Mouse (Mus musculus) stomach, embryonic 14.5 days (tissue): Measurements from ENCODE around the gene Cntn4. TPM values are rescaled to one million over a fixed set of nuclear protein-coding genes. Genes with fewer than 3 reads are reported as not detected.

Source experiments
- ATAC-seq: fragments of 200-750 bp; cut with Nextera tagmentation; 2 replicates; pipeline ENCODE4 v1.8.0; 2017; ENCODE audit warnings: low read depth, moderate TSS enrichment; ENCODE audit not compliant: insufficient number of reproducible peaks, insufficient read depth, low FRiP score
- H3K27ac ChIP-seq: fragments of 300-500 bp; sonication (generic); 2 replicates; pipeline ENCODE4 v1.5.1; 2014; ENCODE audit warnings: mild to moderate bottlenecking, low read length, moderate library complexity, mixed read lengths
- H3K27me3 ChIP-seq: fragments of 300-500 bp; sonication (generic); 2 replicates; pipeline ENCODE4 v1.6.1; 2014; ENCODE audit warnings: low read length, control low read depth, mixed read lengths; ENCODE audit not compliant: control insufficient read depth, insufficient read depth
- H3K36me3 ChIP-seq: fragments of 300-500 bp; sonication (generic); 2 replicates; pipeline ENCODE4 v1.6.1; 2014; ENCODE audit warnings: mild to moderate bottlenecking, control low read depth, low read length, moderate library complexity, mixed read lengths; ENCODE audit not compliant: control insufficient read depth, insufficient read depth
- H3K4me1 ChIP-seq: fragments of 300-500 bp; sonication (generic); 2 replicates; pipeline ENCODE4 v1.6.1; 2014; ENCODE audit warnings: low read length, control low read depth, mixed read lengths; ENCODE audit not compliant: control insufficient read depth, insufficient read depth
- H3K4me2 ChIP-seq: fragments of 300-500 bp; sonication (generic); replicated peaks from 2 replicates; pipeline ENCODE4 v1.6.1; 2014; ENCODE audit warnings: low read depth, low read length, control low read depth
- H3K4me3 ChIP-seq: fragments of 300-500 bp; sonication (generic); 2 replicates; pipeline ENCODE4 v1.5.1; 2014; ENCODE audit warnings: low read depth, low read length, control low read depth
- H3K9ac ChIP-seq: fragments of 300-500 bp; sonication (generic); replicated peaks from 2 replicates; pipeline ENCODE4 v1.6.1; 2014; ENCODE audit warnings: low read depth, mild to moderate bottlenecking, control low read depth, low read length, moderate library complexity, mixed read lengths
- H3K9me3 ChIP-seq: fragments of 300-500 bp; sonication (generic); 2 replicates; pipeline ENCODE4 v1.6.1; 2016; ENCODE audit warnings: low read depth, low read length, control low read depth; ENCODE audit not compliant: control insufficient read depth
- WGBS: fragments of 180-500 bp; shearing (Covaris S2); extraction: QIAGEN DNeasy Blood & Tissue Kit; methylation state at CpG from one replicate; pipeline ENCODE4 v1.1.7; 2014; 5-methylcytosine and 5-hydroxymethylcytosine counted together
- polyA plus RNA-seq: library from polyadenylated mRNA; unstranded; fragments of >200 nt; fragmentation: Nextera tagmentation; extraction: Ambion mirVana; gene quantifications from 2 replicates; pipeline ENCODE4 v1.2.1, GENCODE M21; 2014

The Cntn4 gene
- polyA plus RNA-seq, 1 experiment from 2014 or later = 5.2 TPM

DNA sequence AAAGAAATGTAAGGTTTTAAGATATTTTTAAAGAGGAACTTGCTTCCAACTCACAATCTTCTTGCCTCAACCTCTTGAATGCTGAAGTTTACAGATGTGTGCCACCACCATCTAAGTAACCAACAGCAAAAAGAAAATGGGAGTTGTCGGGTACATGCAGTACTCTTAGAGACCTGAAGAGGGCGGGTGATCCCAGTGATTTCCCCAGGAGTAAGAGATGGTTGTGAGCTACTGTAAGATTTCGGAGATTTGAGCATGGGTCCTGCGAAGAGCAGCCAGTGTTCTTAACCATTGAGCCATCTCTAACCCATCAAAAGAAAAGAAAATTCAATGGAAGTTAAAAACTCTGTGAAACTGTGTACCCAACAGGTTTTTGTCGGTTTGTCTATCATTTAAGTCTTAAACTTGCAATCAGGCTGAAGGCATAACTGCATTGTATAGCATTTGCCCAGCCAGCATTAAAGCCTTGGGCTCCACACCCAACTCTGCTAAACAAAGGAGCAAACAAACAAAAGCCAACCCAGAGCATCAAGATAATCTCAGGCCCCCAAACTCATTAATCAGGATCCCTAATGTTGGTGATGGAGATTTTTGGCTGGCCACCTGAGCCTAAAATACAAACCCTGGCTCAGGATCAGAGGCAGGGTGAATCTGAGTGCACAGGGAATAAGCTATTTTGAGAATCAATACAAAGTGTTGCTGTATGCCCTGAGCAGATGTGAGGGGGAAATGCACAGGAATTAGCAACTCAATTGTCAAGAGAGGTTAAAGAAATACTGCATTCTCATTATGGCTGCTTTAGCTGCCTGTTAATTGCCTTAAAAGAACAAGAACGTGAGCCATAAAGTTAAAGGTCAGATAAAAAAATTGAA lies 986.6 kb downstream of the Cntn4 start:
- no peaks in the 10 kb centered on the region for H3K27me3 ChIP-seq
- ATAC-seq = no peak
- H3K27ac ChIP-seq = no peak overlapping the region
- no peaks in the 10 kb centered on the region for H3K9me3 ChIP-seq
- H3K4me1 ChIP-seq = no peaks in the 10 kb centered on the region
- no peak overlapping the region for H3K4me2 ChIP-seq
- no peak overlapping the region for H3K4me3 ChIP-seq
- no peak overlapping the region for H3K9ac ChIP-seq
- no peaks in the 10 kb centered on the region for H3K36me3 ChIP-seq
- WGBS = 34% methylated on average over 6 of the region's 6 CpGs

DNA sequence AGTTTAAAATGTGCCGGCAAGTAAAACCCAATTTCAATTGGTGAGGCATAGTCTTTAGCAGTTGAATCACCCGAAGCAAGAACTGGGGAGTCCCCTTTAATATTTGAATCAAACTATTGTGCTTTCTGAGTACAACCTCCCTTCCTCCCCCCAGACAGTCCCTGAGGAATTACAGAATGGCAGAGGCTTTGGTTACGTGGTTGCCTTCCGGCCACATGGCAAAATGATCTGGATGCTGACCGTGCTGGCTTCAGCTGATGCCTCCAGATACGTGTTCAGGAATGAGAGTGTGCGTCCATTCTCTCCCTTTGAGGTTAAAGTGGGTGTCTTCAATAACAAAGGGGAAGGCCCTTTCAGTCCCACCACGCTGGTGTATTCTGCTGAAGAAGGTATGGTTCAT lies 998.1 kb downstream of the Cntn4 start:
- Histone ChIP-seq H3K27ac (no peak overlapping the region), H3K4me1 (no peaks in the 10 kb centered on the region), H3K36me3 (no peaks in the 10 kb centered on the region), H3K9ac (no peak overlapping the region), H3K4me3 (no peak overlapping the region), H3K9me3 (no peaks in the 10 kb centered on the region), H3K4me2 (no peak overlapping the region), H3K27me3 (no peaks in the 10 kb centered on the region)
- ATAC-seq = no peak
- WGBS = 85% methylated on average over 8 of the region's 8 CpGs

DNA sequence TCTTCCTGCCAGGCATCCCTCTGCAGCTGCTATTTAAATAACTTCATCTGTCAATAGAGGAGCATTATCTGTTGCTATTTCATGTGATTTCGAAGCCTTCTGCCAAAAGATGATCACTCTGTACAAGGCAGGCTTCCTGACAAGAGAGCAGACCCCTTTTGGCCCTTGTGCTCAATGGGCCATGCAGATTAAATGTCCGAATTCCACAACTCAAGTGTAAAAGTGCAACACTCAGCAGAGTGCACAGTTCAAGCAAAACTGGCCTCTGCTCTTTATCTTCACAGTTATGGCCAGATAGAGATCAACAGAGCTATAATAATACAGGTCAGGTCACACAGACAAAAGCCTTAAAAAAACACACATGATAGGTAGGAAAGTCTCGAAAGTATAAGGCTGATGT lies 1024.5 kb downstream of the Cntn4 start:
- WGBS = 63% methylated on average over 3 of the region's 3 CpGs
- Histone ChIP-seq H3K4me2 (no peak overlapping the region), H3K9me3 (no peaks in the 10 kb centered on the region), H3K27ac (no peak overlapping the region), H3K27me3 (no peaks in the 10 kb centered on the region), H3K9ac (no peak overlapping the region), H3K4me3 (no peak overlapping the region), H3K4me1 (no peaks in the 10 kb centered on the region), H3K36me3 (no peaks in the 10 kb centered on the region)
- no peak for ATAC-seq

DNA sequence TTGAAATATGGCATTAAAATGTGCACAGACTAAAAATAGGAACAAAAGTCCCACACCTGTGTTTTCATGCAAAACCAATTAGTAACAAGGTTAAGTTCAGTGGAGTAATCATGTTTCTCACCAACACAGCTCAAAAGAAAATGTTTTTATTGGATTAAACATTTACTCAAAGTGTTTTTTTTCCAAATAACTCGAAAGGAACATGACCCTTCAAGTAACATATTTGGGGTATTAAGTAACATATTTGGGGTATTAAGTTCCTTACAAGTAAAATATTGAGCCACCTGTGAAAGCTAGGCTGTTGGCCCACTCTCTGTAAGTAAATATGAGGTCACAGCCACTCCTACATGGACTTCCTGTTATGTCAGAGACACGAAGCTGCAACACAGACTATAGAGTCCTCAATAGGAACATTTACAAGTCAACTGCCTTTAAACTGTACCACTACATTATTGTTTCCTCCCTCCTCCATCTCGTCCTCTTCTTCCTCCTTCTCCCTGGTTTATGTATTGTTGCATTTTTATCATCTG lies 1028.1 kb downstream of the Cntn4 start:
- H3K9ac ChIP-seq = no peak overlapping the region
- H3K4me1 ChIP-seq = no peaks in the 10 kb centered on the region
- H3K4me3 ChIP-seq = no peak overlapping the region
- no peaks in the 10 kb centered on the region for H3K27me3 ChIP-seq
- no peaks in the 10 kb centered on the region for H3K9me3 ChIP-seq
- no peaks in the 10 kb centered on the region for H3K36me3 ChIP-seq
- H3K4me2 ChIP-seq = no peak overlapping the region
- ATAC-seq = no peak
- WGBS = 50% methylated on average over 3 of the region's 3 CpGs
- no peak overlapping the region for H3K27ac ChIP-seq

DNA sequence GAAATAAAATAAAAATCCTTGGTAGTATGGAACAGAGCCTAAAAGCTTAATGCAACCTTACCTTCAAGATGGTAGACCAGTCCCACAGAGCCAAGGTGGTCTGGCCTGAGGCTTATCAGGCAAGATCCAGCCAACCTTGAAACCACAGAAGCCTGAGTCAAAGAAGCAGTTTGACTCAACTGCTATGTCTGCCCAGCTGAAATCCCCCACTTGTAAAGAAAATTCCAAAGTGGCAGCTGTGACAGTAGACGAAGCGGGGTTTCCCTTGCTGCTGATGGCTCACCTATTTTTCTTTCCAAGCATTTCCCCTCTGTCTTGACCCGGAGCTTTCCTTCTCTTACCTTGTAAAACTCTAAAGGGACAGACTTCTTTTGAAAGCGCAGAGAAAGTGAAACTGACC lies 1048.2 kb downstream of the Cntn4 start:
- Histone ChIP-seq H3K4me1 (no peaks in the 10 kb centered on the region), H3K4me3 (no peak overlapping the region), H3K9ac (no peak overlapping the region), H3K4me2 (no peak overlapping the region), H3K36me3 (no peaks in the 10 kb centered on the region), H3K27ac (no peak overlapping the region), H3K27me3 (no peaks in the 10 kb centered on the region), H3K9me3 (no peaks in the 10 kb centered on the region)
- no peak for ATAC-seq
- 81% methylated on average over 4 of the region's 4 CpGs for WGBS

DNA sequence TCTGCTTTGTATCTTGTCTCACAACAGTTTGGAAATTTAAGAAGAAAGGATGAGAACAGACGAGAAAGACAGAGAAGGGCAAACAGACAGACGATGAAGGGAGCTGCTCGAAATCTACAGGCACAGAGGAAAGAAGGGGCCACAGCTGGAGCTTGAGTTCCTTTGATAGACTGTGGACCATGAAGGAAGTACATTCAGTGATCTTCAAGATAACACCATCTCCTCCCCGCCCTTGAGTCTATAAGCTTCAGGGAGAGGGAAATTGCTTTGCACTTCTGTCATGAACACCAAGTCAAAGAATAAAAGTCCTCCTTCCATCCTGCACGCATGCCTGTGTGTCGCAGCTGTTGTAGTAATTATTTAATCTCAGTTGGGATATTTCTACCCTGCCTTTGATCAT lies 1048.6 kb downstream of the Cntn4 start:
- Histone ChIP-seq H3K27me3 (no peaks in the 10 kb centered on the region), H3K36me3 (no peaks in the 10 kb centered on the region), H3K27ac (no peak overlapping the region), H3K4me3 (no peak overlapping the region), H3K4me1 (no peaks in the 10 kb centered on the region), H3K4me2 (no peak overlapping the region), H3K9me3 (no peaks in the 10 kb centered on the region), H3K9ac (no peak overlapping the region)
- WGBS = 78% methylated on average over 6 of the region's 6 CpGs
- no peak for ATAC-seq

DNA sequence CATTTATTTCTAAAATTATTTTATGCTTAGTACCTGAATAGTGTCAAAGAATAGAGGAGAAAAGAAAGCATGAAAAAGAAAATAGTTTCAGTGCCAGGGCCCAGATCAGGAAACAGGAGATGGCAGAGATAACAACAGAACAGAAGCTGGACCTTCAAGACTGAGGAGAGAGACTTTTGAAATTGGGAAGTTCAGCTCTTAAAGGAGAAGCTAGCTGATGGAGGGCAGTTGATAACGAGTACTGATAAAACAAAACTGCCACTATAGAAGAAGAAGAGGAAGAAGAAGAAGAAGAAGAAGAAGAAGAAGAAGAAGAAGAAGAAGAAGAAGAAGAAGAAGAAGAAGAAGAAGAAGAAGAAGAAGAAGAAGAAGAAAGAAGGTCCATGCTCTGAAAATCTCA lies 1050.2 kb downstream of the Cntn4 start:
- Histone ChIP-seq H3K9me3 (no peaks in the 10 kb centered on the region), H3K27ac (no peak overlapping the region), H3K4me1 (no peaks in the 10 kb centered on the region), H3K4me3 (no peak overlapping the region), H3K9ac (no peak overlapping the region), H3K4me2 (no peak overlapping the region), H3K36me3 (no peaks in the 10 kb centered on the region), H3K27me3 (no peaks in the 10 kb centered on the region)
- ATAC-seq = no peak
- 76% methylated on average over 1 of the region's 1 CpGs for WGBS

DNA sequence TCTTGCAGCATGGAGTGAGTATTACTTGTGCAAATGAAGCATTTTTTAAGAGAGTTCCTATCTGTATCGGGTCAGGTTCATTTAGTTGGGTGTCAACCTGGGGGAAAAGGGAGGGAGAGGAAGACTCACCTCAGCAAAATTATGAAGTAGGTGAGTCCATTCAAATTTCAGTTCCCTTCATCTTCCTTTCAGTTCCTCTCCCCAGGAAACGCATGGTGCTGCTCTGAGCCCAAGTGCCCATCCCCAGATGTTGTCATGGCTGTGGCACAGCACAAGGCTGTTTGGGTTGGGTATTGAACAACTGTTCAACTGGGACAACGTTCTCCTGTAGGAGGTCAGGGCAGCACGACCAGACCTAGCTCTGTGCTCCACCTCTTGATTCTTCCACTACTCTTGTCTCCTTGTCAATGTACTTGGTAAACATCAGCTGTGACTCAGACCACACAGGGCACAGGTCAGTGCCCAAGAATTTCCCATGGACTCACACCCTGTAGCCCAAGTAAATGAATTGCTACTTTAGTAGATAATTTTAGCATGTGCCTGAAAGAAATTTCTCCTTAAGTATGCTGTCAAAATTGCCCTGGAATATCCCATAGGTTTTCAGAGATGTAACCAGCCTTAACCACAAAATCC lies 1052.3 kb downstream of the Cntn4 start:
- H3K4me1 ChIP-seq = no peaks in the 10 kb centered on the region
- ATAC-seq = no peak
- no peak overlapping the region for H3K4me3 ChIP-seq
- H3K4me2 ChIP-seq = no peak overlapping the region
- WGBS = 67% methylated on average over 4 of the region's 4 CpGs
- no peak overlapping the region for H3K27ac ChIP-seq
- H3K9ac ChIP-seq = no peak overlapping the region
- no peaks in the 10 kb centered on the region for H3K27me3 ChIP-seq
- no peaks in the 10 kb centered on the region for H3K9me3 ChIP-seq
- no peaks in the 10 kb centered on the region for H3K36me3 ChIP-seq
